Mouse (Mus musculus): ENCODE measurements around the gene Pdzrn4. TPM values are rescaled to one million over a fixed set of nuclear protein-coding genes. Genes with fewer than 3 reads are reported as not detected.
A peak's percentile ranks its signal among the peaks of the same experiment; 100 is the strongest.

The Pdzrn4 gene
- polyA plus RNA-seq, 1 experiment from 2014 or later, result 1.8 TPM

GRCm38 (mm10) chr15:92696276-92696956, 299.7 kb downstream of the Pdzrn4 start:
- ATAC-seq (ENCODE audit: insufficient read depth) (peak; percentile 56; the same call in 1 of the 2 replicates), DNase-seq (peak; percentile 77)

GRCm38 (mm10) chr15:92704146-92704545, 307.5 kb downstream of the Pdzrn4 start:
- H3K27ac ChIP-seq (ENCODE audit: low read depth), result no peak overlapping the region
- WGBS, result 72% methylated on average over 8 of the region's 8 CpGs
- no peaks in the 10 kb centered on the region for H3K27me3 ChIP-seq (ENCODE audit: insufficient read depth, low read length)
- no peaks in the 10 kb centered on the region for H3K4me1 ChIP-seq (ENCODE audit: insufficient read depth)
- DNase-seq (peak; percentile 9), ATAC-seq (ENCODE audit: insufficient read depth) (no peak)
- H3K9me3 ChIP-seq (ENCODE audit: low read depth, low read length), result no peaks in the 10 kb centered on the region
- no peak overlapping the region for H3K4me3 ChIP-seq (ENCODE audit: low read depth, low read length)
- H3K4me2 ChIP-seq, result no peak overlapping the region
- H3K36me3 ChIP-seq (ENCODE audit: insufficient read depth), result no peaks in the 10 kb centered on the region
- H3K9ac ChIP-seq, result no peak overlapping the region
- TF ChIP-seq CTCF (IDR thresholded peaks at IDR 0.05; ENCODE audit: low read depth), result no peak

More at GRCm38 (mm10) chr15:92696276-92696956, 299.7 kb downstream of the Pdzrn4 start:
- Histone ChIP-seq H3K4me3 (ENCODE audit: low read depth, low read length) (no peak overlapping the region), H3K27ac (ENCODE audit: low read depth) (0 out of 2 replicates have a peak overlapping the region, but pooled peaks have one; percentile 44), H3K36me3 (ENCODE audit: insufficient read depth) (no peaks in the 10 kb centered on the region), H3K9me3 (ENCODE audit: low read depth, low read length) (no peaks in the 10 kb centered on the region), H3K9ac (no peak overlapping the region), H3K4me1 (ENCODE audit: insufficient read depth) (peaks cover 4% of the 10 kb centered on the region; the same call in 1 of the 2 replicates), H3K27me3 (ENCODE audit: insufficient read depth, low read length) (no peaks in the 10 kb centered on the region), H3K4me2 (peak overlapping the region; percentile 28)
- 24% methylated on average over 10 of the region's 10 CpGs for WGBS
- TF ChIP-seq CTCF (IDR thresholded peaks at IDR 0.05; ENCODE audit: low read depth), result no peak

- H3K27ac ChIP-seq (ENCODE audit: low read depth), result no peak overlapping the region
- H3K4me3 ChIP-seq (ENCODE audit: low read depth, low read length), result no peak overlapping the region
- H3K4me2 ChIP-seq, result no peak overlapping the region
- no peaks in the 10 kb centered on the region for H3K36me3 ChIP-seq (ENCODE audit: insufficient read depth)
- no peaks in the 10 kb centered on the region for H3K9me3 ChIP-seq (ENCODE audit: low read depth, low read length)
- 55% methylated on average over 2 of the region's 2 CpGs for WGBS
- H3K27me3 ChIP-seq (ENCODE audit: insufficient read depth, low read length), result no peaks in the 10 kb centered on the region
- ATAC-seq (ENCODE audit: insufficient read depth) (no peak), DNase-seq (no peak)
- H3K4me1 ChIP-seq (ENCODE audit: insufficient read depth), result no peaks in the 10 kb centered on the region
- no peak for TF ChIP-seq CTCF (IDR thresholded peaks at IDR 0.05; ENCODE audit: low read depth)
- H3K9ac ChIP-seq, result no peak overlapping the region
These were observed 342.0 kb downstream of the Pdzrn4 start for GRCm38 (mm10) chr15:92738676-92739075.

GRCm38 (mm10) chr15:92739887-92740286, 343.2 kb downstream of the Pdzrn4 start:
- Histone ChIP-seq H3K36me3 (ENCODE audit: insufficient read depth) (no peaks in the 10 kb centered on the region), H3K9me3 (ENCODE audit: low read depth, low read length) (no peaks in the 10 kb centered on the region), H3K4me1 (ENCODE audit: insufficient read depth) (no peaks in the 10 kb centered on the region), H3K4me3 (ENCODE audit: low read depth, low read length) (no peak overlapping the region), H3K4me2 (no peak overlapping the region), H3K9ac (no peak overlapping the region), H3K27me3 (ENCODE audit: insufficient read depth, low read length) (no peaks in the 10 kb centered on the region), H3K27ac (ENCODE audit: low read depth) (no peak overlapping the region)
- no peak for TF ChIP-seq CTCF (IDR thresholded peaks at IDR 0.05; ENCODE audit: low read depth)
- DNase-seq (no peak), ATAC-seq (ENCODE audit: insufficient read depth) (no peak)
- WGBS, result 89% methylated on average over 4 of the region's 4 CpGs

- Histone ChIP-seq H3K36me3 (ENCODE audit: insufficient read depth) (no peaks in the 10 kb centered on the region), H3K4me3 (ENCODE audit: low read depth, low read length) (no peak overlapping the region), H3K9me3 (ENCODE audit: low read depth, low read length) (no peaks in the 10 kb centered on the region), H3K27ac (ENCODE audit: low read depth) (no peak overlapping the region), H3K9ac (no peak overlapping the region), H3K4me1 (ENCODE audit: insufficient read depth) (no peaks in the 10 kb centered on the region), H3K27me3 (ENCODE audit: insufficient read depth, low read length) (no peaks in the 10 kb centered on the region), H3K4me2 (no peak overlapping the region)
- no peak for ATAC-seq (ENCODE audit: insufficient read depth)
- WGBS, result 70% methylated on average over 6 of the region's 6 CpGs
- no peak for DNase-seq
- no peak for TF ChIP-seq CTCF (IDR thresholded peaks at IDR 0.05; ENCODE audit: low read depth)
These were observed 346.9 kb downstream of the Pdzrn4 start for GRCm38 (mm10) chr15:92743624-92744023.

- WGBS, result 75% methylated on average over 7 of the region's 7 CpGs
- H3K9ac ChIP-seq, result no peak overlapping the region
These were observed 349.4 kb downstream of the Pdzrn4 start for GRCm38 (mm10) chr15:92746081-92746480.

GRCm38 (mm10) chr15:92752167-92752566, 355.5 kb downstream of the Pdzrn4 start:
- Histone ChIP-seq H3K4me1 (ENCODE audit: insufficient read depth) (no peaks in the 10 kb centered on the region), H3K9ac (no peak overlapping the region), H3K27ac (ENCODE audit: low read depth) (no peak overlapping the region), H3K4me2 (peak overlapping the region; percentile 38; the same call in 1 of the 2 replicates), H3K4me3 (ENCODE audit: low read depth, low read length) (no peak overlapping the region), H3K9me3 (ENCODE audit: low read depth, low read length) (no peaks in the 10 kb centered on the region), H3K27me3 (ENCODE audit: insufficient read depth, low read length) (no peaks in the 10 kb centered on the region), H3K36me3 (ENCODE audit: insufficient read depth) (no peaks in the 10 kb centered on the region)
- peak; percentile 78; the same call in 1 of the 2 replicates for ATAC-seq (ENCODE audit: insufficient read depth)
- DNase-seq, result peak; percentile 60
- WGBS, result 40% methylated on average over 17 of the region's 17 CpGs
- TF ChIP-seq CTCF (IDR thresholded peaks at IDR 0.05; ENCODE audit: low read depth), result no peak

More at GRCm38 (mm10) chr15:92746081-92746480, 349.4 kb downstream of the Pdzrn4 start:
- ATAC-seq (ENCODE audit: insufficient read depth) (no peak), DNase-seq (no peak)
- Histone ChIP-seq H3K27ac (ENCODE audit: low read depth) (no peak overlapping the region), H3K36me3 (ENCODE audit: insufficient read depth) (no peaks in the 10 kb centered on the region), H3K9me3 (ENCODE audit: low read depth, low read length) (no peaks in the 10 kb centered on the region), H3K27me3 (ENCODE audit: insufficient read depth, low read length) (no peaks in the 10 kb centered on the region), H3K4me2 (no peak overlapping the region), H3K4me3 (ENCODE audit: low read depth, low read length) (no peak overlapping the region), H3K4me1 (ENCODE audit: insufficient read depth) (no peaks in the 10 kb centered on the region)
- TF ChIP-seq CTCF (IDR thresholded peaks at IDR 0.05; ENCODE audit: low read depth), result no peak
